ENCODE assay signal across 13 mouse cellular contexts in the genomic region with DNA sequence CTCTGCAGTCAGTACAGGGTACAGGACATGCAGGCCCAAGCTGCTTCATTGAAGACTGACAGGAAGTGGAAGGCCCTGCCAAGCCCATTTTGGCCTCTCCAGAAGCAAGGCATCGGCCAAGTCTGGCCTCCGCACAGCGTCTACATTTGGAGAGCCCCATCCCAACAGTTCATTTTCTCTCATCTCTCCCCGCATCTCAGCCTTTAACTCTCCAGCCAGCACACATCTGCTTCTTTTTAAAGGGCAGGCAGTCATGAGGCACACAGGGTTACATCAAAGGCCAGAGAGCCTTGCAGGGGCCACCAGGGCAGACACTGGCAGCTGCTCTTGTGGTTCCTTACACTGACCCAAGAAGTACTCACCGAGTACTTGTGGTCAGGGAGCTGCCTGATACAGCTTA.
DNase-seq lines count a peak whose midpoint lies in the region; ATAC-seq and TF ChIP-seq lines count a peak whose summit lies in the region.
"Had no signal": no experiment of that assay in that cellular context is flagged by ENCODE, and none has a peak within 500 bp of the region (broad histone marks: within the 10 kb centered on the region; RNA-seq: fewer than 3 reads in every experiment).

No protein-coding gene starts in this region.

- H3K4me1 ChIP-seq in lung, embryonic 14.5 days (ENCODE audit: insufficient read depth), result peaks cover 22% of the 10 kb centered on the region
- peaks cover 75% of the 10 kb centered on the region for H3K4me1 ChIP-seq in embryonic facial prominence, embryonic 14.5 days (ENCODE audit: control insufficient read depth, insufficient read depth, low read length)
- H3K4me1 ChIP-seq: liver, embryonic 15.5 days had no signal

- peaks cover 33% of the 10 kb centered on the region for H3K79me2 ChIP-seq in myocyte (ENCODE audit: control insufficient read depth, insufficient read depth)

- peak; percentile 62 for DNase-seq in gastrocnemius, postnatal 25 days
- no peak for DNase-seq in gastrocnemius, postnatal 4 days (ENCODE audit: low spot score in 2 of 2)
- peak; percentile 84 for DNase-seq in lung, embryonic 14.5 days
- no peak for DNase-seq in lung, postnatal 25 days (ENCODE audit: low spot score)
- no peak for DNase-seq in embryonic facial prominence, embryonic 14.5 days (ENCODE audit: low spot score)
- DNase-seq in adrenal gland, adult 18-20 months (ENCODE audit: low spot score in 2 of 2), result no peak
- DNase-seq in urinary bladder, postnatal 36 days (ENCODE audit: low spot score in 2 of 2), result no peak
- DNase-seq: thymus, adult 2 months had no signal

- H3K36me3 ChIP-seq in lung, embryonic 14.5 days (ENCODE audit: insufficient read depth), result no peaks in the 10 kb centered on the region
- no peaks in the 10 kb centered on the region for H3K36me3 ChIP-seq in embryonic facial prominence, embryonic 14.5 days (ENCODE audit: control insufficient read depth, insufficient read depth, low read length)
- no peaks in the 10 kb centered on the region for H3K36me3 ChIP-seq in myocyte (ENCODE audit: control insufficient read depth, insufficient read depth)
- H3K36me3 ChIP-seq: liver, embryonic 15.5 days had no signal

- TF ChIP-seq CTCF in lung, embryonic 14.5 days (IDR thresholded peaks at IDR 0.05; ENCODE audit: low read depth), result no peak

- H3K9me3 ChIP-seq in lung, embryonic 14.5 days (ENCODE audit: low read depth, low read length), result no peaks in the 10 kb centered on the region
- H3K9me3 ChIP-seq in embryonic facial prominence, embryonic 14.5 days (ENCODE audit: control insufficient read depth, low read length), result no peaks in the 10 kb centered on the region
- H3K9me3 ChIP-seq: forebrain, embryonic 13.5 days; liver, embryonic 15.5 days had no signal

- no peak overlapping the region for H3K4me2 ChIP-seq in lung, embryonic 14.5 days
- no peak overlapping the region for H3K4me2 ChIP-seq in embryonic facial prominence, embryonic 14.5 days (ENCODE audit: low read depth, low read length)
- H3K4me2 ChIP-seq in myocyte (ENCODE audit: low read depth), result peak overlapping the region; percentile 56
- H3K4me2 ChIP-seq: forebrain, embryonic 13.5 days; liver, embryonic 15.5 days had no signal

- no peak overlapping the region for H3K9ac ChIP-seq in lung, embryonic 14.5 days
- H3K9ac ChIP-seq in embryonic facial prominence, embryonic 14.5 days (ENCODE audit: low read depth, low read length), result no peak overlapping the region
- H3K9ac ChIP-seq: forebrain, embryonic 13.5 days; liver, embryonic 15.5 days had no signal

- ATAC-seq in lung, embryonic 14.5 days (ENCODE audit: insufficient read depth), result peak; percentile 65
- ATAC-seq in embryonic facial prominence, embryonic 14.5 days (ENCODE audit: low read depth), result no peak
- ATAC-seq: forebrain, embryonic 13.5 days had no signal

- TF ChIP-seq POLR2A in myocyte (IDR thresholded peaks at IDR 0.05; ENCODE audit: insufficient read length, low read depth), result no peak

- no peak overlapping the region for H3K4me3 ChIP-seq in lung, embryonic 14.5 days (ENCODE audit: low read depth, low read length)
- no peak overlapping the region for H3K4me3 ChIP-seq in embryonic facial prominence, embryonic 14.5 days (ENCODE audit: low read depth, low read length)
- H3K4me3 ChIP-seq in myocyte, result no peak overlapping the region
- H3K4me3 ChIP-seq: forebrain, embryonic 13.5 days; layer of hippocampus, adult 2 months; liver, embryonic 15.5 days had no signal

- 38% methylated on average over 5 of the region's 5 CpGs for WGBS in lung, embryonic 14.5 days
- WGBS in embryonic facial prominence, embryonic 14.5 days, result 46% methylated on average over 5 of the region's 5 CpGs

- peak overlapping the region; percentile 70; the same call in 1 of the 2 replicates for H3K27ac ChIP-seq in lung, embryonic 14.5 days (ENCODE audit: low read depth)
- peak overlapping the region; percentile 59; the same call in 1 of the 2 replicates for H3K27ac ChIP-seq in embryonic facial prominence, embryonic 14.5 days (replicated peaks; ENCODE audit: low read depth, low read length)
- H3K27ac ChIP-seq: forebrain, embryonic 13.5 days; layer of hippocampus, adult 2 months; liver, embryonic 15.5 days had no signal

- no peak overlapping the region for H3ac ChIP-seq in myocyte (ENCODE audit: control insufficient read depth, insufficient read length)

- H3K27me3 ChIP-seq in lung, embryonic 14.5 days (ENCODE audit: insufficient read depth, low read length), result no peaks in the 10 kb centered on the region
- no peaks in the 10 kb centered on the region for H3K27me3 ChIP-seq in embryonic facial prominence, embryonic 14.5 days (replicated peaks; ENCODE audit: control insufficient read depth, insufficient read depth, low read length)
- no peaks in the 10 kb centered on the region for H3K27me3 ChIP-seq in myocyte (ENCODE audit: control insufficient read depth, insufficient read depth, insufficient read length)
- H3K27me3 ChIP-seq: CH12.LX; forebrain, embryonic 13.5 days; liver, embryonic 15.5 days had no signal

TF ChIP-seq in myocyte, 11 proteins besides CTCF, POLR2A, EP300 and RAD21:
- TF ChIP-seq MYOD1 (IDR thresholded peaks at IDR 0.05; ENCODE audit: control insufficient read depth in 1 of 3, insufficient read length in 2 of 3, low read depth in 2 of 3) (peak; percentile 15 to 95 (median 90)), POLR2AphosphoS2 (IDR thresholded peaks at IDR 0.05; ENCODE audit: insufficient read length, low read depth) (no peak), TCF3 (IDR thresholded peaks at IDR 0.05; ENCODE audit: insufficient read length, low read depth) (peak; percentile 71), REST (IDR thresholded peaks at IDR 0.05; ENCODE audit: insufficient read depth, insufficient read length) (no peak), USF1 (IDR thresholded peaks at IDR 0.05; ENCODE audit: low read depth) (peak; percentile 30), TCF12 (IDR thresholded peaks at IDR 0.05; ENCODE audit: insufficient read depth, poor library complexity, severe bottlenecking) (peak; percentile 83), E2F4 (IDR thresholded peaks at IDR 0.05; ENCODE audit: insufficient read depth) (no peak), CEBPB (IDR thresholded peaks at IDR 0.05; ENCODE audit: insufficient read depth, poor library complexity, severe bottlenecking) (peak; percentile 34; the same call in 1 of the 2 replicates), MYOG (IDR thresholded peaks at IDR 0.05; ENCODE audit: control insufficient read depth in 1 of 3, insufficient read depth in 1 of 3, insufficient read length in 2 of 3, low read depth in 2 of 3) (peak; percentile 87 to 97 (median 88))

Comparison
In these comparisons a context has a peak if more than half of its experiments do, and no peak if none do; other contexts are left out.
1. DNase-seq: peak in gastrocnemius, postnatal 25 days (single experiment) and lung, embryonic 14.5 days (single experiment); none in gastrocnemius, postnatal 4 days (0 of 2), lung, postnatal 25 days (single experiment), embryonic facial prominence, embryonic 14.5 days (single experiment), adrenal gland, adult 18-20 months (0 of 2) and urinary bladder, postnatal 36 days (0 of 2).